Mouse (Mus musculus): ENCODE results near the gene Kif5c. TPM values are rescaled to one million over a fixed set of nuclear protein-coding genes. Genes with fewer than 3 reads are reported as not detected.
A peak's percentile ranks its signal among the peaks of the same experiment; 100 is the strongest.

Kif5c gene
- polyA plus RNA-seq, 1 experiment from 2014 or later = 1.1 TPM

DNA sequence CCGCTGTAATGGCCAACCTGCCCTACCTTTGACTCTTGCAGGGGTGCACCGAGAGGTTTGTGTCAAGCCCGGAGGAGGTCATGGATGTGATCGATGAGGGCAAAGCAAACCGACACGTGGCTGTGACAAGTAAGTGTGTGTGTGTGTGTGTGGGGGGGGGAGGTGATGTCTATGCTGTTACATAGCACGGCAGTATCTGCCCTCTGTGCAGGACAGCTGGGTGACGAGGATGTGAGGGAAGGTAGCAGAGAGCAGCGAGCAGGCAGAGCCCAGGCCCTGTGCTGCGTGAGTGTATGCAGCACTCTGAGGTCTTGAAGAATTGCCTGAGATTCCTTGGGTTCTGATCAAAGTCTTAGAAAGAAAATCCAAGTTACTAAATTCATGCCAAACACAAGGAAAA, 75.6 kb downstream of the Kif5c start:
- H3K4me3 ChIP-seq (ENCODE audit: control insufficient read depth in 1 of 2, insufficient read depth in 1 of 2, low read depth in 1 of 2, low read length in 2 of 2) = no peak overlapping the region
- H3K27ac ChIP-seq (replicated peaks in 1 of 2; ENCODE audit: control insufficient read depth in 1 of 2, insufficient read depth in 1 of 2, low read depth in 2 of 2, low read length in 2 of 2) = no peak overlapping the region
- no peaks in the 10 kb centered on the region for H3K9me3 ChIP-seq (ENCODE audit: control insufficient read depth, low read length)
- H3K9ac ChIP-seq (ENCODE audit: low read length) = no peak overlapping the region
- H3K36me3 ChIP-seq (ENCODE audit: control insufficient read depth, insufficient read depth, low read length) = no peaks in the 10 kb centered on the region
- WGBS = 69% methylated on average over 10 of the region's 10 CpGs
- ATAC-seq (ENCODE audit: insufficient number of reproducible peaks, insufficient read depth, low FRiP score, low read depth) = no peak
- no peak overlapping the region for H3K4me2 ChIP-seq (ENCODE audit: low read length)
- peaks cover 6 to 9% of the 10 kb centered on the region in 2 experiments; a peak in 3 of 4 replicates for H3K4me1 ChIP-seq (ENCODE audit: control insufficient read depth in 2 of 2, insufficient read depth in 2 of 2, low read length in 2 of 2)
- H3K27me3 ChIP-seq (ENCODE audit: control insufficient read depth, insufficient read depth, low read length) = no peaks in the 10 kb centered on the region

DNA sequence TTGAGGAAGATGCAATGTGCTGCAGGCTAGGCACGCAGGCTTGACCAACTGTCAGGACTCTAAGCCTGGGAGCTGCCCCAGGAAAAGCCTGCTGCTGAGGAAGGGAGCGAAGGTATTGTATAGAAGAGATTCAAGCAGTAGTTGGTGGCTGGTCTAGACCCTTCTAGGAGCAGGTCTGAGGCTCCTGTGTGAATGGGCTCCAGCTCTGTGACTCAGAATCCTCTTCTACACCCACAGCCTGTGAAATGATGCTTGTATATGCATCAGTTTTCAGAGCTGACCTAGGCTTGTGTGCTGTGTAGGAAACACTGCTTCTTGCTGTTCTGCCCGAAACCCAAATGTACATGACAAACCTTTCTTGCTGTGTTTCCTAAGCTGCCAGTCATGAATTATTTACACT, 76.4 kb downstream of the Kif5c start:
- no peak for ATAC-seq (ENCODE audit: insufficient number of reproducible peaks, insufficient read depth, low FRiP score, low read depth)
- WGBS = 80% methylated on average over 3 of the region's 3 CpGs
- no peak overlapping the region for H3K4me2 ChIP-seq (ENCODE audit: low read length)
- no peaks in the 10 kb centered on the region for H3K36me3 ChIP-seq (ENCODE audit: control insufficient read depth, insufficient read depth, low read length)
- no peaks in the 10 kb centered on the region for H3K9me3 ChIP-seq (ENCODE audit: control insufficient read depth, low read length)
- peaks cover 11 to 14% of the 10 kb centered on the region in 2 experiments; a peak in 3 of 4 replicates for H3K4me1 ChIP-seq (ENCODE audit: control insufficient read depth in 2 of 2, insufficient read depth in 2 of 2, low read length in 2 of 2)
- no peaks in the 10 kb centered on the region for H3K27me3 ChIP-seq (ENCODE audit: control insufficient read depth, insufficient read depth, low read length)
- H3K27ac ChIP-seq (replicated peaks in 1 of 2; ENCODE audit: control insufficient read depth in 1 of 2, insufficient read depth in 1 of 2, low read depth in 2 of 2, low read length in 2 of 2) = no peak overlapping the region
- H3K4me3 ChIP-seq (ENCODE audit: control insufficient read depth in 1 of 2, insufficient read depth in 1 of 2, low read depth in 1 of 2, low read length in 2 of 2) = no peak overlapping the region
- no peak overlapping the region for H3K9ac ChIP-seq (ENCODE audit: low read length)

DNA sequence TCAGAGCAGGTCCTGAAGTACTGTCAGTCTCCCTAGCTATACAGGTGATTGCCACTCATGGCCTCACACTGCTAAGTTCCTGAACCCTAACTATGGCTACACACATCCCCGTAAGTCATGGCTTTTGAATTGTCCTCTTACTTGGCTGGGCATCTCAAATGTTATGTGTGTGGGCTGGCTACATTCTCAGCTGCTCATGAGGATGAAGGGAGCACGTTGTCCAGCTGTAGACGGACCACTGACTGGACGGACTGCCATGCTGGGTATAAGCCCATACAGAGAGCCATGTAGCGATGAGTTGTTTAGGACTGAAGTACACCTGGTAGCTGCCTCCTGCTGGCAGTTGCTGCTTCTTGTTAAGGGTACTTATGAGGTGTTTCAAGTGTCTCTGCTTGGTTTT, 79.8 kb downstream of the Kif5c start:
- ATAC-seq (ENCODE audit: insufficient number of reproducible peaks, insufficient read depth, low FRiP score, low read depth) = no peak
- Histone ChIP-seq H3K4me3 (ENCODE audit: control insufficient read depth in 1 of 2, insufficient read depth in 1 of 2, low read depth in 1 of 2, low read length in 2 of 2) (no peak overlapping the region), H3K36me3 (ENCODE audit: control insufficient read depth, insufficient read depth, low read length) (no peaks in the 10 kb centered on the region), H3K9me3 (ENCODE audit: control insufficient read depth, low read length) (no peaks in the 10 kb centered on the region), H3K27ac (replicated peaks in 1 of 2; ENCODE audit: control insufficient read depth in 1 of 2, insufficient read depth in 1 of 2, low read depth in 2 of 2, low read length in 2 of 2) (no peak overlapping the region), H3K4me1 (ENCODE audit: control insufficient read depth in 2 of 2, insufficient read depth in 2 of 2, low read length in 2 of 2) (peaks cover 10 to 12% of the 10 kb centered on the region in 2 experiments; a peak in 3 of 4 replicates), H3K9ac (ENCODE audit: low read length) (no peak overlapping the region), H3K27me3 (ENCODE audit: control insufficient read depth, insufficient read depth, low read length) (no peaks in the 10 kb centered on the region), H3K4me2 (ENCODE audit: low read length) (no peak overlapping the region)
- 89% methylated on average over 5 of the region's 5 CpGs for WGBS

DNA sequence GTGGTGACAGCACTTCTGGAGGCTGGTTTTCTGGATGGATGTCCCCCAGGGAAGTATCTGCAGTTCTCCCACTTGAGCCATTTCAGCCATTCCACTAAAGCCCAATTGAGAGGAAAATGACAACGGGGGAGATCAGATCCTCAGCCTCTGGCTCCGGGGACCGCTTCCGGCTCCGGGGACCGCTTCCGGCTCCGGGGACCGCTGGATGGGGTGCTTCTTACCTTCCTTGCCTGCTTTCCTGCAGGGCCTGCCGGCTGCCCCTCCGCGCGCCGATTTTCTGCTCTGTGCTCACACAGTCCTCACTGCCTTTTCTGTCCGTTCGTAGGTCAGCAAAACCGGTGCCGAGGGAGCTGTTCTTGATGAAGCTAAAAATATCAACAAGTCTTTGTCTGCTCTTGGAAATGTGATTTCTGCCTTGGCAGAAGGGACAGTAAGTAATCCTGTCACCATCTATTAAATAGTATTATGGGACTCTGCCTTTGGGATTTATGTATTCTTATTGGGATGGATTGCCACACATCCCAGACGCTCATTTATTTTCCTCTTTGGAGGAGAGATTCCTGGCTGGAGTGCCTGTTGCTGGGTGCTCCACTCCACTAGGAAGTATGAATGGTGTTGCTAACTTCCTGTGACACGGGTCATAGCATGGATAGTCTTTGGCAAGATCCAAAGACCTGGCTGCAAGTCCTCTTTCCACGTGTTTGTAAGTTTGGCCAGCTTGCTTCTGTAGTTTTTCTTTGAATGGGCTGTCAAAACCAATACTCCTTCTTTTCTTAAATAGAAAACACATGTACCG, 81.3 kb downstream of the Kif5c start:
- 53% methylated on average over 22 of the region's 22 CpGs for WGBS
- Histone ChIP-seq H3K27me3 (ENCODE audit: control insufficient read depth, insufficient read depth, low read length) (no peaks in the 10 kb centered on the region), H3K9me3 (ENCODE audit: control insufficient read depth, low read length) (no peaks in the 10 kb centered on the region), H3K4me2 (ENCODE audit: low read length) (peak overlapping the region; percentile 47), H3K4me3 (ENCODE audit: control insufficient read depth in 1 of 2, insufficient read depth in 1 of 2, low read depth in 1 of 2, low read length in 2 of 2) (no peak overlapping the region), H3K36me3 (ENCODE audit: control insufficient read depth, insufficient read depth, low read length) (no peaks in the 10 kb centered on the region), H3K4me1 (ENCODE audit: control insufficient read depth in 2 of 2, insufficient read depth in 2 of 2, low read length in 2 of 2) (peaks cover 10 to 12% of the 10 kb centered on the region in 2 experiments; a peak in 3 of 4 replicates), H3K9ac (ENCODE audit: low read length) (peak overlapping the region; percentile 48), H3K27ac (replicated peaks in 1 of 2; ENCODE audit: control insufficient read depth in 1 of 2, insufficient read depth in 1 of 2, low read depth in 2 of 2, low read length in 2 of 2) (peak overlapping the region in 1 of 2 experiments; percentile 47; a peak in 1 of 4 replicates)
- ATAC-seq (ENCODE audit: insufficient number of reproducible peaks, insufficient read depth, low FRiP score, low read depth) = no peak

DNA sequence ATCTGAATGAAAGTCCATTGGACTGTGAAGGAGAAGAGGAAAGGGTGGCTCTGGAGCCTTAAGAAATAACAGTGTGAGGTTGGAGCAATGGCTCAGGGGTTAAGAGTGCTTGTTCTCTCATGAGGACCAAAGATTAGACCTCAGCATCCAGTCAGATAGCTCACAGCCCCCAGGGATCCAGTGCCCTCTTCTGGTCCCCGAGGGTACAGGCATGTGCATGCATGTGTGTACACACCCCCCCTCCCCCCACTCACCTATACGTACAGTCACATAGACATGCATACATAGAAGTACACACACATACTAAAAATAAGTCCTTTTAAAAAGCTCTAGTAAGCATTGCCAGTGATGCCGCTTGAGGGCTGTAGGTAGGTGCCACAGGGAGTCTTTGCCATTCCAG, 91.1 kb downstream of the Kif5c start:
- Histone ChIP-seq H3K27ac (replicated peaks in 1 of 2; ENCODE audit: control insufficient read depth in 1 of 2, insufficient read depth in 1 of 2, low read depth in 2 of 2, low read length in 2 of 2) (no peak overlapping the region), H3K36me3 (ENCODE audit: control insufficient read depth, insufficient read depth, low read length) (no peaks in the 10 kb centered on the region), H3K4me2 (ENCODE audit: low read length) (no peak overlapping the region), H3K4me3 (ENCODE audit: control insufficient read depth in 1 of 2, insufficient read depth in 1 of 2, low read depth in 1 of 2, low read length in 2 of 2) (no peak overlapping the region), H3K27me3 (ENCODE audit: control insufficient read depth, insufficient read depth, low read length) (no peaks in the 10 kb centered on the region), H3K9ac (ENCODE audit: low read length) (no peak overlapping the region), H3K9me3 (ENCODE audit: control insufficient read depth, low read length) (no peaks in the 10 kb centered on the region), H3K4me1 (ENCODE audit: control insufficient read depth in 2 of 2, insufficient read depth in 2 of 2, low read length in 2 of 2) (no peaks in the 10 kb centered on the region)
- no peak for ATAC-seq (ENCODE audit: insufficient number of reproducible peaks, insufficient read depth, low FRiP score, low read depth)
- WGBS = 74% methylated on average over 3 of the region's 3 CpGs

DNA sequence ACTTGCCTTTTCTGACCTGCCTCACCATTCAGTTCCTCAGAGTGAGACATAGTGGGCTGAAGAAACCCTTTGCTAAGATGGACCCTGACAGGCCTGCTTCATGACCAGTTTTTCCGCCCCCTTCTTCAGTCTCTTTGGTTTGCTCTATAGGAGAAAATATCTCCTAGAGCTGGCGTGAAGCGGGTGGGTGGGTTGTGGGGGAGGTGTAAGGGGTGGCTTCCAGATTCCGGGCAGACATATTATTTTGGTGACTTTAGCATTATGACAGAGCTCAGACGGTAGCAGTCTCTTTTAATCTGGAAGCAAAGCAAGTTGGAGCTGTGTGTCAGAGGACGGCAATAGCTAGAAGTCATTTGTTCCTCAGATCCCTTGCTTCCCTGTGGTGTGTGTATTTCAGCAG, 92.6 kb downstream of the Kif5c start:
- WGBS = 86% methylated on average over 6 of the region's 6 CpGs
- H3K4me2 ChIP-seq (ENCODE audit: low read length) = no peak overlapping the region
- no peaks in the 10 kb centered on the region for H3K36me3 ChIP-seq (ENCODE audit: control insufficient read depth, insufficient read depth, low read length)
- no peak overlapping the region for H3K27ac ChIP-seq (replicated peaks in 1 of 2; ENCODE audit: control insufficient read depth in 1 of 2, insufficient read depth in 1 of 2, low read depth in 2 of 2, low read length in 2 of 2)
- H3K4me1 ChIP-seq (ENCODE audit: control insufficient read depth in 2 of 2, insufficient read depth in 2 of 2, low read length in 2 of 2) = no peaks in the 10 kb centered on the region
- H3K9me3 ChIP-seq (ENCODE audit: control insufficient read depth, low read length) = no peaks in the 10 kb centered on the region
- no peak for ATAC-seq (ENCODE audit: insufficient number of reproducible peaks, insufficient read depth, low FRiP score, low read depth)
- no peak overlapping the region for H3K4me3 ChIP-seq (ENCODE audit: control insufficient read depth in 1 of 2, insufficient read depth in 1 of 2, low read depth in 1 of 2, low read length in 2 of 2)
- no peak overlapping the region for H3K9ac ChIP-seq (ENCODE audit: low read length)
- no peaks in the 10 kb centered on the region for H3K27me3 ChIP-seq (ENCODE audit: control insufficient read depth, insufficient read depth, low read length)

DNA sequence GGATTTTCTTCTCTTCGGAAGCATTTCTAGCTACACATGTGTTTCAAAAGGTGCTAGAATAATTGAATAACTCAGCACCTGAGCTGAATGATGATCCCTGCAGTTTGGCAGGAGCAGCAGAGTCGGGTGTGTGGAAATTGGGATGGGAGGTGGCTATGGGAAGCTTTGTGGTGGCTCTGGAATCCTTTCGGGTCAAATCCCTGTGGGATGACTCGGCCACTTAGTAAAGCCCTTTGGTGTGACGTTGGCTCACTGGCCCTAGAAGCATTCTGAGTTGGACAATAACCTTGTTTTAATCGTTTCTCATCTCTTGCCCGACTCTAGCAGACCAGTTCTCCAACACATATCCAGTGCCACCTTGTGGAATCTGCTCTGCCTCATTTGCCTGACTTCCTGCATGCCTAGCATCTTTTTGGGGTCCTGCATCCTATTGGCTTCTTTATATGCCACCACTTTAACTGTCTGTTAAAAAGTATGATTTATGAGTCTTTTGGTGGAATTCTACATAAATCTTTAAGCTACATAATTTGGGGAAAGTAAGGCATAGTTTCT, 93.3 kb downstream of the Kif5c start:
- ATAC-seq (ENCODE audit: insufficient number of reproducible peaks, insufficient read depth, low FRiP score, low read depth) = no peak
- H3K9ac ChIP-seq (ENCODE audit: low read length) = no peak overlapping the region
- no peaks in the 10 kb centered on the region for H3K4me1 ChIP-seq (ENCODE audit: control insufficient read depth in 2 of 2, insufficient read depth in 2 of 2, low read length in 2 of 2)
- WGBS = 65% methylated on average over 7 of the region's 7 CpGs
- no peaks in the 10 kb centered on the region for H3K27me3 ChIP-seq (ENCODE audit: control insufficient read depth, insufficient read depth, low read length)
- H3K27ac ChIP-seq (replicated peaks in 1 of 2; ENCODE audit: control insufficient read depth in 1 of 2, insufficient read depth in 1 of 2, low read depth in 2 of 2, low read length in 2 of 2) = no peak overlapping the region
- no peaks in the 10 kb centered on the region for H3K9me3 ChIP-seq (ENCODE audit: control insufficient read depth, low read length)
- no peaks in the 10 kb centered on the region for H3K36me3 ChIP-seq (ENCODE audit: control insufficient read depth, insufficient read depth, low read length)
- H3K4me3 ChIP-seq (ENCODE audit: control insufficient read depth in 1 of 2, insufficient read depth in 1 of 2, low read depth in 1 of 2, low read length in 2 of 2) = no peak overlapping the region
- H3K4me2 ChIP-seq (ENCODE audit: low read length) = no peak overlapping the region

Measured in heart, embryonic 14.5 days (tissue).